Mouse (Mus musculus) effector memory CD4-positive, alpha-beta T cell, adult 5 months (primary cell): ENCODE data around the gene Sac3d1. TPM values are rescaled to one million over a fixed set of nuclear protein-coding genes. Genes with fewer than 3 reads are reported as not detected.

ENCODE experiments used
- polyA plus RNA-seq: library from polyadenylated mRNA; unstranded; fragments of 100-300 nt; shearing (Covaris generic); gene quantifications from one replicate; pipeline ENCODE4 v1.2.1, GENCODE M21; 2017

Sac3d1 gene
- 6.3 TPM for polyA plus RNA-seq

GRCm38 (mm10) chr19:6117986-6118676 lies at the start of gene Sac3d1:
Sac3d1 (minus strand) TSS chr19:6118650.

GRCm38 (mm10) chr19:6141394-6141749 lies 22.9 kb upstream of the Sac3d1 start, which contains the start of gene Arl2:
Arl2 (minus strand) TSS chr19:6141548.

GRCm38 (mm10) chr19:6140678-6141393 lies 22.4 kb upstream of the Sac3d1 start, which contains the start of gene Batf2:
Batf2 (plus strand) TSS chr19:6140983.

GRCm38 (mm10) chr19:6127760-6128341 lies 9.4 kb upstream of the Sac3d1 start, which contains the start of gene Snx15:
Snx15 (minus strand) TSS chr19:6128304.

GRCm38 (mm10) chr19:6105586-6105985 lies 12.9 kb downstream of the Sac3d1 start, which contains the start of gene Naaladl1:
Naaladl1 (plus strand) TSS chr19:6105782.

GRCm38 (mm10) chr19:6094119-6094518 lies 24.3 kb downstream of the Sac3d1 start, which contains the start of gene AC131692.1:
AC131692.1 (plus strand) TSS chr19:6094419.

GRCm38 (mm10) chr19:6084478-6085248 lies 33.8 kb downstream of the Sac3d1 start, which contains the start of the genes Zfpl1 and Cdca5:
Zfpl1 (minus strand) TSS chr19:6084956.
Cdca5 (plus strand) TSS chr19:6084983.

GRCm38 (mm10) chr19:6082156-6082555 lies 36.3 kb downstream of the Sac3d1 start, which contains the start of gene Gm28374:
Gm28374 (minus strand) TSS chr19:6082256.

GRCm38 (mm10) chr19:6079983-6080480 lies 38.4 kb downstream of the Sac3d1 start, which contains the start of gene Tmem262:
Tmem262 (plus strand) TSS chr19:6080033.

GRCm38 (mm10) chr19:6076564-6077393 lies 41.7 kb downstream of the Sac3d1 start, which contains the start of gene Vps51:
Vps51 (minus strand) TSS chr19:6077231.

GRCm38 (mm10) chr19:6067724-6068415 lies 50.6 kb downstream of the Sac3d1 start, which contains the start of gene Tm7sf2:
Tm7sf2 (minus strand) TSS chr19:6068373.

Other genes with a start within 250 kb of the Sac3d1 start
- 104 TPM for gene Frmd8, start 243.4 kb downstream of the Sac3d1 start, polyA plus RNA-seq
- gene Slc25a45, start 240.8 kb downstream of the Sac3d1 start, polyA plus RNA-seq, result 18.4 TPM
- gene Tigd3, start 224.5 kb downstream of the Sac3d1 start, polyA plus RNA-seq, result 0.61 TPM
- 113 TPM for gene Dpf2, start 205.6 kb downstream of the Sac3d1 start, polyA plus RNA-seq
- not detected for gene Cdc42ep2, start 193.8 kb downstream of the Sac3d1 start, polyA plus RNA-seq
- gene Pola2, start 154.4 kb downstream of the Sac3d1 start, polyA plus RNA-seq, result 38.4 TPM
- not detected for gene Slc22a20, start 132.5 kb downstream of the Sac3d1 start, polyA plus RNA-seq
- 46.7 TPM for gene Capn1, start 102.8 kb downstream of the Sac3d1 start, polyA plus RNA-seq
- gene Syvn1, start 72.1 kb downstream of the Sac3d1 start, polyA plus RNA-seq, result 54.6 TPM
- gene Mrpl49, start 60.9 kb downstream of the Sac3d1 start, polyA plus RNA-seq, result 21.8 TPM
- 985 TPM for gene Fau, start 60.8 kb downstream of the Sac3d1 start, polyA plus RNA-seq
- 17.6 TPM for gene Znhit2, start 57.5 kb downstream of the Sac3d1 start, polyA plus RNA-seq
- 7.2 TPM for gene Tm7sf2, start 50.3 kb downstream of the Sac3d1 start, polyA plus RNA-seq
- gene Vps51, start 41.4 kb downstream of the Sac3d1 start, polyA plus RNA-seq, result 67.1 TPM
- gene Tmem262, start 38.6 kb downstream of the Sac3d1 start, polyA plus RNA-seq, result not detected
- 0.60 TPM for gene Gm28374, start 36.4 kb downstream of the Sac3d1 start, polyA plus RNA-seq
- gene Zfpl1, start 33.7 kb downstream of the Sac3d1 start, polyA plus RNA-seq, result 20.0 TPM
- gene Cdca5, start 33.7 kb downstream of the Sac3d1 start, polyA plus RNA-seq, result 0.21 TPM
- gene AC131692.1, start 24.2 kb downstream of the Sac3d1 start, polyA plus RNA-seq, result not detected
- not detected for gene Naaladl1, start 12.9 kb downstream of the Sac3d1 start, polyA plus RNA-seq
- 25.6 TPM for gene Snx15, start 9.7 kb upstream of the Sac3d1 start, polyA plus RNA-seq
- not detected for gene Batf2, start 22.3 kb upstream of the Sac3d1 start, polyA plus RNA-seq
- gene Arl2, start 22.9 kb upstream of the Sac3d1 start, polyA plus RNA-seq, result 25.1 TPM
- gene Majin, start 65.7 kb upstream of the Sac3d1 start, polyA plus RNA-seq, result not detected
- gene Gpha2, start 107.7 kb upstream of the Sac3d1 start, polyA plus RNA-seq, result not detected
- 19.1 TPM for gene Ppp2r5b, start 117.2 kb upstream of the Sac3d1 start, polyA plus RNA-seq
- gene Atg2a, start 123.0 kb upstream of the Sac3d1 start, polyA plus RNA-seq, result 79.4 TPM
- gene Ehd1, start 158.1 kb upstream of the Sac3d1 start, polyA plus RNA-seq, result 34.0 TPM
- 0.35 TPM for gene Cdc42bpg, start 187.8 kb upstream of the Sac3d1 start, polyA plus RNA-seq
- gene Men1, start 216.3 kb upstream of the Sac3d1 start, polyA plus RNA-seq, result 30.0 TPM
- gene Map4k2, start 222.5 kb upstream of the Sac3d1 start, polyA plus RNA-seq, result 129 TPM
- 603 TPM for gene Sf1, start 245.0 kb upstream of the Sac3d1 start, polyA plus RNA-seq